Mouse (Mus musculus) ES-E14 (cell line): ENCODE results near the gene S100a10.
"Not testable (repeated sequence)": the region's sequence is repeated elsewhere in the genome, so short reads cannot be mapped to it uniquely, and the experiment has no call there.

ENCODE experiments used
- CHD2 ChIP-seq: IDR thresholded peaks from 2 replicates; pipeline ENCODE4 v1.6.1; 2014; ENCODE audit warnings: mild to moderate bottlenecking, low read depth, low read length, inconsistent platforms
- HCFC1 ChIP-seq: IDR thresholded peaks from 2 replicates; pipeline ENCODE4 v1.6.1; 2012; ENCODE audit warnings: low read length, inconsistent platforms, borderline replicate concordance; ENCODE audit not compliant: insufficient read depth
- MAFK ChIP-seq: IDR thresholded peaks from 2 replicates; pipeline ENCODE4 v1.6.1; 2014; ENCODE audit warnings: mild to moderate bottlenecking, low read depth, low read length, inconsistent platforms; ENCODE audit not compliant: insufficient read depth
- ZC3H11A ChIP-seq: IDR thresholded peaks from 2 replicates; pipeline ENCODE4 v1.6.1; 2012; ENCODE audit warnings: low read depth, mild to moderate bottlenecking, inconsistent platforms, low read length, borderline replicate concordance
- ZNF384 ChIP-seq: IDR thresholded peaks from 2 replicates; pipeline ENCODE4 v1.6.1; 2012; ENCODE audit warnings: low read depth, low read length, inconsistent platforms

DNA sequence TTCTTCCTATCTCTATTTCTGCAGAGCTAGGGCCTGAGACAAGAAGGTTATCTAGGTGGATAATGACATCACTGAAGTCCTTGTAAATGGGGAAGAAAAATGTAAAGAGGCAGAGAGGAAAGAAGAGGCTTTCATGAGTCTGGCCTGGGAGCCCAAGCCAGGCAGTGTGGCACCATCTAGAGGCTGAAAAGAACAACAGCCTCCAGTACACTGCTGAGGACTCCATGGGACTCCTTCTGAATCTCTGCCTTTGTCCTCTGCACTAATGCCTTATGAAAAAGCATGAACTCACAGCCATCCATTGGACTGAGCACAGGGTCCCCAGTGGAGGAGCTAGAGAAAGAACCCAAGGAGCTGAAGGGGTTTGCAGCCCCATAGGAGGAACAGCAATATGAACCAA is 54.1 kb downstream of the S100a10 start:
- not testable (repeated sequence) for TF ChIP-seq CHD2, ZNF384, HCFC1, ZC3H11A, MAFK
